Mouse (Mus musculus): ENCODE results near the gene Plxnc1. TPM values are rescaled to one million over a fixed set of nuclear protein-coding genes. Genes with fewer than 3 reads are reported as not detected.

Plxnc1 gene
- total RNA-seq, 1 experiment = 1.1 TPM

- Histone ChIP-seq H3K4me1 (ENCODE audit: control insufficient read depth in 2 of 2, insufficient read depth in 2 of 2, low read length in 2 of 2, poor library complexity in 1 of 2) (peaks cover 0 to 2% of the 10 kb centered on the region in 2 experiments; a peak in 1 of 4 replicates), H3K9me3 (ENCODE audit: control insufficient read depth, insufficient read depth, low read depth, low read length) (no peaks in the 10 kb centered on the region), H3K4me3 (ENCODE audit: insufficient read depth in 1 of 2, low read depth in 1 of 2, low read length in 2 of 2, poor library complexity in 1 of 2, severe bottlenecking in 1 of 2) (no peak overlapping the region), H3K36me3 (ENCODE audit: control insufficient read depth, insufficient read depth, low read length, poor library complexity, severe bottlenecking) (no peaks in the 10 kb centered on the region), H3K9ac (ENCODE audit: insufficient read depth, low read depth, low read length, poor library complexity, severe bottlenecking) (no peak overlapping the region), H3K27ac (ENCODE audit: insufficient read depth, low read depth, low read length, poor library complexity, severe bottlenecking) (no peak overlapping the region)
- TF ChIP-seq ZNF384 (IDR thresholded peaks at IDR 0.05; ENCODE audit: low read depth, low read length) = no peak
- no peak for TF ChIP-seq CHD2 (IDR thresholded peaks at IDR 0.05; ENCODE audit: low read depth, low read length)
- TF ChIP-seq MAFK (IDR thresholded peaks at IDR 0.05; ENCODE audit: insufficient read depth, low read depth, low read length) = no peak
- TF ChIP-seq ZC3H11A (IDR thresholded peaks at IDR 0.05; ENCODE audit: borderline replicate concordance, low read depth, low read length) = no peak
- no peak for TF ChIP-seq HCFC1 (IDR thresholded peaks at IDR 0.05; ENCODE audit: borderline replicate concordance, insufficient read depth, low read length)
- no peak for DNase-seq (ENCODE audit: low read depth, low spot score)
- in situ Hi-C loops (cut with MboI; ENCODE audit: low sequenced_read_pairs in 2 of 2, unreplicated experiment in 2 of 2) = no loop called here
These were observed 48.8 kb downstream of the Plxnc1 start for GRCm38 (mm10) chr10:94895876-94896275.

- H3K4me1 ChIP-seq (ENCODE audit: control insufficient read depth in 2 of 2, insufficient read depth in 2 of 2, low read length in 2 of 2, poor library complexity in 1 of 2) = peaks cover 5 to 8% of the 10 kb centered on the region in 2 experiments; a peak in 2 of 4 replicates
- H3K4me3 ChIP-seq (ENCODE audit: insufficient read depth in 1 of 2, low read depth in 1 of 2, low read length in 2 of 2, poor library complexity in 1 of 2, severe bottlenecking in 1 of 2) = no peak overlapping the region
- H3K9me3 ChIP-seq (ENCODE audit: control insufficient read depth, insufficient read depth, low read depth, low read length) = no peaks in the 10 kb centered on the region
- TF ChIP-seq ZC3H11A (IDR thresholded peaks at IDR 0.05; ENCODE audit: borderline replicate concordance, low read depth, low read length) = no peak
- TF ChIP-seq ZNF384 (IDR thresholded peaks at IDR 0.05; ENCODE audit: low read depth, low read length) = no peak
- no peak for TF ChIP-seq HCFC1 (IDR thresholded peaks at IDR 0.05; ENCODE audit: borderline replicate concordance, insufficient read depth, low read length)
- no peak for TF ChIP-seq CHD2 (IDR thresholded peaks at IDR 0.05; ENCODE audit: low read depth, low read length)
- no peak for TF ChIP-seq MAFK (IDR thresholded peaks at IDR 0.05; ENCODE audit: insufficient read depth, low read depth, low read length)
- H3K36me3 ChIP-seq (ENCODE audit: control insufficient read depth, insufficient read depth, low read length, poor library complexity, severe bottlenecking) = no peaks in the 10 kb centered on the region
- in situ Hi-C loops (cut with MboI; ENCODE audit: low sequenced_read_pairs in 2 of 2, unreplicated experiment in 2 of 2) = no loop called here
- no peak overlapping the region for H3K27ac ChIP-seq (ENCODE audit: insufficient read depth, low read depth, low read length, poor library complexity, severe bottlenecking)
- DNase-seq (ENCODE audit: low read depth, low spot score) = peak; percentile 63
- no peak overlapping the region for H3K9ac ChIP-seq (ENCODE audit: insufficient read depth, low read depth, low read length, poor library complexity, severe bottlenecking)
These were observed 54.9 kb downstream of the Plxnc1 start for GRCm38 (mm10) chr10:94889735-94890134.

GRCm38 (mm10) chr10:94883216-94883615 lies 61.4 kb downstream of the Plxnc1 start:
- Histone ChIP-seq H3K36me3 (ENCODE audit: control insufficient read depth, insufficient read depth, low read length, poor library complexity, severe bottlenecking) (no peaks in the 10 kb centered on the region), H3K9ac (ENCODE audit: insufficient read depth, low read depth, low read length, poor library complexity, severe bottlenecking) (no peak overlapping the region), H3K27ac (ENCODE audit: insufficient read depth, low read depth, low read length, poor library complexity, severe bottlenecking) (no peak overlapping the region), H3K4me3 (ENCODE audit: insufficient read depth in 1 of 2, low read depth in 1 of 2, low read length in 2 of 2, poor library complexity in 1 of 2, severe bottlenecking in 1 of 2) (no peak overlapping the region), H3K9me3 (ENCODE audit: control insufficient read depth, insufficient read depth, low read depth, low read length) (no peaks in the 10 kb centered on the region), H3K4me1 (ENCODE audit: control insufficient read depth in 2 of 2, insufficient read depth in 2 of 2, low read length in 2 of 2, poor library complexity in 1 of 2) (no peaks in the 10 kb centered on the region)
- in situ Hi-C loops (cut with MboI; ENCODE audit: low sequenced_read_pairs in 2 of 2, unreplicated experiment in 2 of 2) = no loop called here
- TF ChIP-seq CHD2 (IDR thresholded peaks at IDR 0.05; ENCODE audit: low read depth, low read length) (no peak), ZNF384 (IDR thresholded peaks at IDR 0.05; ENCODE audit: low read depth, low read length) (no peak), ZC3H11A (IDR thresholded peaks at IDR 0.05; ENCODE audit: borderline replicate concordance, low read depth, low read length) (no peak), MAFK (IDR thresholded peaks at IDR 0.05; ENCODE audit: insufficient read depth, low read depth, low read length) (no peak), HCFC1 (IDR thresholded peaks at IDR 0.05; ENCODE audit: borderline replicate concordance, insufficient read depth, low read length) (no peak)
- no peak for DNase-seq (ENCODE audit: low read depth, low spot score)

- Histone ChIP-seq H3K4me1 (ENCODE audit: control insufficient read depth in 2 of 2, insufficient read depth in 2 of 2, low read length in 2 of 2, poor library complexity in 1 of 2) (peaks cover 0 to 2% of the 10 kb centered on the region in 2 experiments; a peak in 1 of 4 replicates), H3K27ac (ENCODE audit: insufficient read depth, low read depth, low read length, poor library complexity, severe bottlenecking) (no peak overlapping the region), H3K9ac (ENCODE audit: insufficient read depth, low read depth, low read length, poor library complexity, severe bottlenecking) (no peak overlapping the region), H3K9me3 (ENCODE audit: control insufficient read depth, insufficient read depth, low read depth, low read length) (no peaks in the 10 kb centered on the region), H3K36me3 (ENCODE audit: control insufficient read depth, insufficient read depth, low read length, poor library complexity, severe bottlenecking) (no peaks in the 10 kb centered on the region), H3K4me3 (ENCODE audit: insufficient read depth in 1 of 2, low read depth in 1 of 2, low read length in 2 of 2, poor library complexity in 1 of 2, severe bottlenecking in 1 of 2) (no peak overlapping the region)
- in situ Hi-C loops (cut with MboI; ENCODE audit: low sequenced_read_pairs in 2 of 2, unreplicated experiment in 2 of 2) = no loop called here
- DNase-seq (ENCODE audit: low read depth, low spot score) = no peak
- TF ChIP-seq ZNF384 (IDR thresholded peaks at IDR 0.05; ENCODE audit: low read depth, low read length) (no peak), HCFC1 (IDR thresholded peaks at IDR 0.05; ENCODE audit: borderline replicate concordance, insufficient read depth, low read length) (no peak), CHD2 (IDR thresholded peaks at IDR 0.05; ENCODE audit: low read depth, low read length) (no peak), ZC3H11A (IDR thresholded peaks at IDR 0.05; ENCODE audit: borderline replicate concordance, low read depth, low read length) (no peak), MAFK (IDR thresholded peaks at IDR 0.05; ENCODE audit: insufficient read depth, low read depth, low read length) (no peak)
These were observed 73.1 kb downstream of the Plxnc1 start for GRCm38 (mm10) chr10:94871506-94871905.

- TF ChIP-seq MAFK (IDR thresholded peaks at IDR 0.05; ENCODE audit: insufficient read depth, low read depth, low read length) (no peak), ZNF384 (IDR thresholded peaks at IDR 0.05; ENCODE audit: low read depth, low read length) (no peak), ZC3H11A (IDR thresholded peaks at IDR 0.05; ENCODE audit: borderline replicate concordance, low read depth, low read length) (no peak), CHD2 (IDR thresholded peaks at IDR 0.05; ENCODE audit: low read depth, low read length) (no peak), HCFC1 (IDR thresholded peaks at IDR 0.05; ENCODE audit: borderline replicate concordance, insufficient read depth, low read length) (no peak)
- Histone ChIP-seq H3K4me3 (ENCODE audit: insufficient read depth in 1 of 2, low read depth in 1 of 2, low read length in 2 of 2, poor library complexity in 1 of 2, severe bottlenecking in 1 of 2) (no peak overlapping the region), H3K36me3 (ENCODE audit: control insufficient read depth, insufficient read depth, low read length, poor library complexity, severe bottlenecking) (no peaks in the 10 kb centered on the region), H3K9ac (ENCODE audit: insufficient read depth, low read depth, low read length, poor library complexity, severe bottlenecking) (no peak overlapping the region), H3K27ac (ENCODE audit: insufficient read depth, low read depth, low read length, poor library complexity, severe bottlenecking) (no peak overlapping the region), H3K9me3 (ENCODE audit: control insufficient read depth, insufficient read depth, low read depth, low read length) (no peaks in the 10 kb centered on the region), H3K4me1 (ENCODE audit: control insufficient read depth in 2 of 2, insufficient read depth in 2 of 2, low read length in 2 of 2, poor library complexity in 1 of 2) (peaks cover 0 to 2% of the 10 kb centered on the region in 2 experiments; a peak in 1 of 4 replicates)
- DNase-seq (ENCODE audit: low read depth, low spot score) = no peak
- in situ Hi-C loops (cut with MboI; ENCODE audit: low sequenced_read_pairs in 2 of 2, unreplicated experiment in 2 of 2) = no loop called here
These were observed 73.5 kb downstream of the Plxnc1 start for GRCm38 (mm10) chr10:94871102-94871501.
